Mouse (Mus musculus) effector memory CD4-positive, alpha-beta T cell, adult 7 months (primary cell): Measurements from ENCODE around the gene Shf. TPM values are rescaled to one million over a fixed set of nuclear protein-coding genes. Genes with fewer than 3 reads are reported as not detected.

Source experiments
- polyA plus RNA-seq: library from polyadenylated mRNA; unstranded; fragments of 100-300 nt; shearing (Covaris generic); gene quantifications from one replicate; pipeline ENCODE4 v1.2.1, GENCODE M21; 2017

The Shf gene
- polyA plus RNA-seq = 1.3 TPM

GRCm38 (mm10) chr2:122368995-122369739 lies at the start of gene Shf:
Shf (minus strand) TSS chr2:122369162.

DNA sequence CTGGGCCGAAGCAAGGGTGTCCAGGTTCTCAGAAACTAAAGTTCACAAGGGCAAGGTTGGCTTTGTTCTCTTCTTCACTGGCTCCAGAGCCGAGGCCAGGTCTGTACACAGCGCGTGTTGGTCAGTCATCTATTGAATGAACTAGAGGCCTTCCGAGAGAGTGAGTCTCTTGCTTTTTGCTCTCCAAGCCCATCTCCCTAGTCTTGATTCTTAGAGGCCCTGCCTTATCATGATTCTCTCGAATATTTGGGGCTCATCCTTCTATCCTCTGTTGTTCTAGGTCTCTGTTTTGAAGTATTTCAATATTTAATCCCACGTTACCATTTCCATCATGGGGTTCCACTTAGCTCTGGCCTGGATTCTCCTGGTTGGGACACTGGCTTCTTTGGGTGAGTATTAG lies 53.6 kb downstream of the Shf start, which contains the start of gene Duox1:
Duox1 (plus strand) TSS at position 301 of the 400 bp plus-strand sequence.

DNA sequence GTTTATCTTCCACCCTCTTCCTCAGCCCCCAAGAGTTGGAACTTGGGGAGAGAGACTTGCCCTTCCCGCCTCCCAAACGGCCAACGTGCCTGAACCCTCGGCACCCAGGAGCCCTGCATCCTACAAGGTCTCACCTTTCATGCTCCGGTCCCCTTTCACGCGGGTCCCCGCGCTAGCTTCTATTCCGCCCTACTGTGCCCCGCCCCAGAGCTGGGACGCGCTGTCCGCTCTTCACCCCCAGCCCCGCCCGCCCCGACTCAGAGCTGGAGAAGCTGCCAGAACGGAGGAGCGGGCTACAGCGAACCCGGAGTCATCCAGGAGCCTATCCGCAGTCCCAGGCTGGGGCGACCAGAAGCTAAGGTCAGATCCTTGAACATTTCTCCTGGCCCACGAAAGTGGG lies 55.4 kb downstream of the Shf start, which contains the start of gene Duoxa1:
Duoxa1 (minus strand) TSS at position 195 of the 400 bp plus-strand sequence.

Other genes starting within 250 kb of the Shf start
- gene B2m, start 221.5 kb downstream of the Shf start, polyA plus RNA-seq = 8,479 TPM
- gene Trim69, start 208.5 kb downstream of the Shf start, polyA plus RNA-seq = not detected
- gene Patl2, start 183.0 kb downstream of the Shf start, polyA plus RNA-seq = not detected
- not detected for gene Terb2, start 182.9 kb downstream of the Shf start, polyA plus RNA-seq
- 1.9 TPM for gene Sord, start 134.4 kb downstream of the Shf start, polyA plus RNA-seq
- gene Duox2, start 70.7 kb downstream of the Shf start, polyA plus RNA-seq = not detected
- gene Duoxa2, start 70.3 kb downstream of the Shf start, polyA plus RNA-seq = not detected
- not detected for gene Duoxa1, start 55.4 kb downstream of the Shf start, polyA plus RNA-seq
- gene Duox1, start 53.5 kb downstream of the Shf start, polyA plus RNA-seq = not detected
- gene Slc28a2, start 57.3 kb upstream of the Shf start, polyA plus RNA-seq = 103 TPM
- gene Gm14085, start 115.8 kb upstream of the Shf start, polyA plus RNA-seq = 0.94 TPM
- gene Gatm, start 242.1 kb upstream of the Shf start, polyA plus RNA-seq = not detected